Mouse (Mus musculus) bone marrow, adult 2 months (tissue): ENCODE measurements around the gene Nrp2.

Experiments
- CTCF ChIP-seq: fragments of 200-500 bp; IDR thresholded peaks from 2 replicates; pipeline ENCODE4 v1.5.1; 2011; ENCODE audit warnings: low read length, control low read depth; ENCODE audit not compliant: control insufficient read depth, insufficient read depth
- POLR2A ChIP-seq: fragments of 200-500 bp; IDR thresholded peaks from 2 replicates; pipeline ENCODE4 v1.6.1; 2011; ENCODE audit warnings: low read depth, mild to moderate bottlenecking, control low read depth, low read length, borderline replicate concordance; ENCODE audit not compliant: control insufficient read depth

DNA sequence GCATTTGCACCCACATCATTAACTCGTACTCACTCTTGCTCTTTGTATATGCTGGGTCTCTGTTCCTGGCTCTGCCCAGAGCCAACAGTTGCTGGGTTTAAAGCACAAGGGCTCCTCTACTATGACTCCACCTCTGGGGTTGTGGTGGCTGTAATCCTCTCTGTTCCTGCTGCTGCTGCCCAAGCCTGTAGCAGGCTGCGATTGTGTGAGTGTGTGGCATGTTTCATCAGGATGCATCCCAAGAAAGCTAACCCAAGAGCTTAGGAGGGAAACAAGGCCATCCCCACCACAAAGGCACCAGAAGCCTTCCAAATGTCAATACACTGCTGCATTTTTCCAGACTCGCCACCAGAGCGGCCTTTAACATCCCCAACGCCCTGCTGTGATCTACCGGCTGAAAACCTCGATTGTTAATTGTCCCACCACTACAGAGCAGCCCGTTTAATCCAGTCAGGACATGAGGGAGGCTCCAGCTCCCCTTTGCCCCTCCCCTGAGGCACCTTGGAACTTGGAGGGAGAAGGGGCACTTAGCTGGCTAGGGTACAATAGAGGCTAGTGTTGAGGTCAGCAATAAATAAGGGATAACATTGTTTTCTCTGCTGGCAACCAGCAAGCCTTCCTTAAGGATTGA is 40.1 kb downstream of the Nrp2 start:
- TF ChIP-seq CTCF (no peak), POLR2A (no peak)
